9 mouse cellular contexts compared by ENCODE assay signal in the genomic region with DNA sequence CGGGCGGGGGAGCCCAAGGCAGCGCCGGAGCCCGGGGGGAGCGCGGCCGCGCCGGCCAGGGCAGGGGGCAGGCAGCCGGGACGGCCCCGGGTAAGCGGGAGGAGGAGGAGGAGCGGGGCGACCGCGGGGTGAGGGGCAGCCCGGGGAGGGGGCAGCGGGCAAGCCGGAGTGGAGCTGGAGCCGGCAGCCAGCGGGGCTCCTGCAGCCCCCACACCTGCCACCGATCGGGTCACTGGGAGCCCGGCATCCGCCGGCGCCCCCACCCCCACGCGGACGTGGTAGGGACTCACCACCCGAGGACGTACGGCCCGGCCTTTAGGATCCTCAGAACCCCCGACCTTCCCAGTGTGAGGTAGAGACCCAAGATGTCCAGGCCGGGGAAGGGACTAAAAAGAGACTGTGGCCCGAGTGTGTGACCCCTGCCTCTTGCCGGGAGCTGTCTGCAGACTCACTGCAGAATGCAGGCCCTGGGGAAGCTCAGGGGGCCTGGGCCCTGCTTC. TPM values are rescaled to one million over a fixed set of nuclear protein-coding genes. Genes with fewer than 3 reads are reported as not detected.
DNase-seq lines count a peak whose midpoint lies in the region; ATAC-seq lines count a peak whose summit lies in the region.
"Had no signal": no experiment of that assay in that cellular context is flagged by ENCODE, and none has a peak within 500 bp of the region (broad histone marks: within the 10 kb centered on the region; RNA-seq: fewer than 3 reads in every experiment).

No protein-coding gene starts in this region.

- peaks cover 16% of the 10 kb centered on the region for H3K4me1 ChIP-seq in hindbrain, embryonic 12.5 days
- peaks cover 15% of the 10 kb centered on the region for H3K4me1 ChIP-seq in midbrain, embryonic 12.5 days

- no peaks in the 10 kb centered on the region for H3K9me3 ChIP-seq in hindbrain, embryonic 12.5 days (replicated peaks)
- H3K9me3 ChIP-seq in midbrain, embryonic 12.5 days = no peaks in the 10 kb centered on the region

- H3K27me3 ChIP-seq in hindbrain, embryonic 12.5 days = 0 out of 2 replicates have a peak, but pooled peaks cover 6% of the 10 kb centered on the region
- peaks cover 15% of the 10 kb centered on the region for H3K27me3 ChIP-seq in midbrain, embryonic 12.5 days

- peak; percentile 40 to 59 for DNase-seq in cerebellum, adult 18-20 months
- DNase-seq in cerebellum, adult 8-10 months = no peak
- DNase-seq in thymus, postnatal 14 days = peak; percentile 12
- no peak for DNase-seq in thymus, postnatal 0 days (ENCODE audit: low spot score)
- DNase-seq in gastrocnemius, postnatal 4 days (ENCODE audit: low spot score in 2 of 2) = no peak
- no peak for DNase-seq in layer of hippocampus, adult 9-11 months

- 1% methylated on average over 25 of the region's 40 CpGs for WGBS in hindbrain, embryonic 12.5 days
- under 1% methylated on average over 24 of the region's 40 CpGs for WGBS in midbrain, embryonic 12.5 days

- H3K4me3 ChIP-seq in hindbrain, embryonic 12.5 days = peak overlapping the region; percentile 92
- H3K4me3 ChIP-seq in midbrain, embryonic 12.5 days = peak overlapping the region; percentile 84

- H3K36me3 ChIP-seq in hindbrain, embryonic 12.5 days = no peaks in the 10 kb centered on the region
- H3K36me3 ChIP-seq in midbrain, embryonic 12.5 days = no peaks in the 10 kb centered on the region

- peak overlapping the region; percentile 71 for H3K27ac ChIP-seq in hindbrain, embryonic 12.5 days
- peak overlapping the region; percentile 31; the same call in 1 of the 2 replicates for H3K27ac ChIP-seq in midbrain, embryonic 12.5 days (replicated peaks)

- peak overlapping the region; percentile 96 for H3K9ac ChIP-seq in hindbrain, embryonic 12.5 days
- peak overlapping the region; percentile 87 for H3K9ac ChIP-seq in midbrain, embryonic 12.5 days (replicated peaks)

- peak overlapping the region; percentile 68 for H3K4me2 ChIP-seq in hindbrain, embryonic 12.5 days (replicated peaks)
- H3K4me2 ChIP-seq in midbrain, embryonic 12.5 days (replicated peaks) = peak overlapping the region; percentile 89

- ATAC-seq in hindbrain, embryonic 12.5 days (ENCODE audit: low FRiP score) = peak; percentile 27
- ATAC-seq in midbrain, embryonic 12.5 days (ENCODE audit: low FRiP score, low read depth) = peak; percentile 67

RNA-seq across cellular contexts. Expression of gene Rasl10b, which starts 0.9 kb away (rescaled TPM):
- 0.24 and 0.26 TPM in 2 replicates for polyA plus RNA-seq in thymus, postnatal 0 days (2015; fragmentation: Nextera tagmentation; extraction: Ambion mirVana)
- polyA plus RNA-seq in hindbrain, embryonic 12.5 days (2016; fragmentation: Nextera tagmentation; extraction: Ambion mirVana) = 16.8 and 17.7 TPM in 2 replicates
- 13.6 and 13.9 TPM in 2 replicates for polyA plus RNA-seq in midbrain, embryonic 12.5 days (2016; fragmentation: Nextera tagmentation; extraction: Ambion mirVana)
- total RNA-seq in gastrocnemius, postnatal 4 days (2021) = 1 to 10 TPM; 1.8 to 2.6 TPM

RNA-seq across cellular contexts. Expression of gene Gas2l2, which starts 19.4 kb away (rescaled TPM):
- polyA plus RNA-seq in thymus, postnatal 0 days (2015; fragmentation: Nextera tagmentation; extraction: Ambion mirVana) = 0.12 and 0.21 TPM in 2 replicates
- 0.59 and 0.76 TPM in 2 replicates for polyA plus RNA-seq in hindbrain, embryonic 12.5 days (2016; fragmentation: Nextera tagmentation; extraction: Ambion mirVana)
- not detected in 2 replicates for polyA plus RNA-seq in midbrain, embryonic 12.5 days (2016; fragmentation: Nextera tagmentation; extraction: Ambion mirVana)
- under 1 TPM; 0.15 to 0.34 TPM for total RNA-seq in gastrocnemius, postnatal 4 days (2021)
- total RNA-seq: heart, postnatal 10 days had no signal

RNA-seq across cellular contexts. Expression of gene 1700020L24Rik, which starts 27.6 kb away (rescaled TPM):
- 2.2 and 2.7 TPM in 2 replicates for polyA plus RNA-seq in thymus, postnatal 0 days (2015; fragmentation: Nextera tagmentation; extraction: Ambion mirVana)
- 0.30 and 0.45 TPM in 2 replicates for polyA plus RNA-seq in hindbrain, embryonic 12.5 days (2016; fragmentation: Nextera tagmentation; extraction: Ambion mirVana)
- polyA plus RNA-seq in midbrain, embryonic 12.5 days (2016; fragmentation: Nextera tagmentation; extraction: Ambion mirVana) = 0.29 TPM in 1 of 2 replicates, not detected in the other
- total RNA-seq in gastrocnemius, postnatal 4 days (2021) = not detected
- total RNA-seq: heart, postnatal 10 days had no signal

RNA-seq across cellular contexts. Expression of gene Mmp28, which starts 53.0 kb away (rescaled TPM):
- 1.4 and 2.3 TPM in 2 replicates for polyA plus RNA-seq in thymus, postnatal 0 days (2015; fragmentation: Nextera tagmentation; extraction: Ambion mirVana)
- 3.2 and 3.5 TPM in 2 replicates for polyA plus RNA-seq in hindbrain, embryonic 12.5 days (2016; fragmentation: Nextera tagmentation; extraction: Ambion mirVana)
- 2.1 and 3.3 TPM in 2 replicates for polyA plus RNA-seq in midbrain, embryonic 12.5 days (2016; fragmentation: Nextera tagmentation; extraction: Ambion mirVana)
- 1 to 10 TPM; 4.7 to 5.4 TPM for total RNA-seq in gastrocnemius, postnatal 4 days (2021)

Comparison
In these comparisons a context has a peak if more than half of its experiments do, and no peak if none do; other contexts are left out.
1. DNase-seq: peak in cerebellum, adult 18-20 months (2 of 2) and thymus, postnatal 14 days (single experiment); none in cerebellum, adult 8-10 months (single experiment), thymus, postnatal 0 days (single experiment), gastrocnemius, postnatal 4 days (0 of 2) and layer of hippocampus, adult 9-11 months (single experiment).
2. RNA of gene Rasl10b, which starts 0.9 kb away (polyA plus RNA-seq): 16.8 to 17.7 TPM in hindbrain, embryonic 12.5 days and 13.6 to 13.9 TPM in midbrain, embryonic 12.5 days; 0.24 to 0.26 TPM in thymus, postnatal 0 days; every median in the first group is over 10 times any median in the second.